Mouse (Mus musculus) midbrain, postnatal 0 days (tissue): ENCODE measurements at regions not wholly inside any gene's neighbourhood (a gene's known extent, or its start where the extent isn't known, plus 50 kb on each side); places are given as distances from the start of the nearest gene placed in this dataset.
A peak's percentile ranks its signal among the peaks of the same experiment; 100 is the strongest.

ENCODE experiments used
- ATAC-seq: fragments of 200-750 bp; cut with Nextera tagmentation; 2 replicates; pipeline ENCODE4 v1.8.0; 2017; ENCODE audit warnings: moderate number of reproducible peaks, mild to moderate bottlenecking, moderate TSS enrichment, moderate library complexity; ENCODE audit not compliant: low FRiP score
- DNase-seq: peaks from one replicate; pipeline ENCODE4 v3.0.0-alpha.2; 2015; ENCODE audit warnings: low spot score
- H3K27ac ChIP-seq: fragments of 300-500 bp; sonication (generic); 2 replicates; pipeline ENCODE4 v1.5.1; 2014; ENCODE audit warnings: low read depth, mild to moderate bottlenecking, low read length, mixed read lengths
- H3K27me3 ChIP-seq: fragments of 300-500 bp; sonication (generic); 2 replicates; pipeline ENCODE4 v1.6.1; 2014; ENCODE audit warnings: low read length, control low read depth, mixed read lengths; ENCODE audit not compliant: insufficient read depth
- H3K36me3 ChIP-seq: fragments of 300-500 bp; sonication (generic); 2 replicates; pipeline ENCODE4 v1.6.1; 2014; ENCODE audit warnings: low read length, control low read depth, mixed read lengths; ENCODE audit not compliant: insufficient read depth
- H3K4me1 ChIP-seq: fragments of 300-500 bp; sonication (generic); 2 replicates; pipeline ENCODE4 v1.6.1; 2014; ENCODE audit warnings: mild to moderate bottlenecking, control low read depth, antibody characterized with exemption, low read length, mixed read lengths; ENCODE audit not compliant: insufficient read depth
- H3K4me2 ChIP-seq: fragments of 300-500 bp; sonication (generic); 2 replicates; pipeline ENCODE4 v1.6.1; 2014; ENCODE audit warnings: low read depth, mild to moderate bottlenecking, low read length, mixed read lengths; ENCODE audit not compliant: poor library complexity, severe bottlenecking
- H3K4me3 ChIP-seq: fragments of 300-500 bp; sonication (generic); 2 replicates; pipeline ENCODE4 v1.5.1; 2014; ENCODE audit warnings: low read depth, mild to moderate bottlenecking, low read length, moderate library complexity
- H3K9ac ChIP-seq: fragments of 300-500 bp; sonication (generic); replicated peaks from 2 replicates; pipeline ENCODE4 v1.6.1; 2014; ENCODE audit warnings: mild to moderate bottlenecking, low read length, moderate library complexity, mixed read lengths; ENCODE audit not compliant: poor library complexity, severe bottlenecking
- H3K9me3 ChIP-seq: fragments of 300-500 bp; sonication (generic); 2 replicates; pipeline ENCODE4 v1.6.1; 2016; ENCODE audit warnings: low read length, control low read depth
- CTCF ChIP-seq: IDR thresholded peaks from 2 replicates; pipeline ENCODE4 v1.5.1; 2016; ENCODE audit warnings: antibody characterized with exemption, mild to moderate bottlenecking
- WGBS: fragments of 180-500 bp; shearing (Covaris S2); extraction: QIAGEN DNeasy Blood & Tissue Kit; methylation state at CpG from one replicate; pipeline ENCODE4 v1.1.7; 2014; 5-methylcytosine and 5-hydroxymethylcytosine counted together

DNA sequence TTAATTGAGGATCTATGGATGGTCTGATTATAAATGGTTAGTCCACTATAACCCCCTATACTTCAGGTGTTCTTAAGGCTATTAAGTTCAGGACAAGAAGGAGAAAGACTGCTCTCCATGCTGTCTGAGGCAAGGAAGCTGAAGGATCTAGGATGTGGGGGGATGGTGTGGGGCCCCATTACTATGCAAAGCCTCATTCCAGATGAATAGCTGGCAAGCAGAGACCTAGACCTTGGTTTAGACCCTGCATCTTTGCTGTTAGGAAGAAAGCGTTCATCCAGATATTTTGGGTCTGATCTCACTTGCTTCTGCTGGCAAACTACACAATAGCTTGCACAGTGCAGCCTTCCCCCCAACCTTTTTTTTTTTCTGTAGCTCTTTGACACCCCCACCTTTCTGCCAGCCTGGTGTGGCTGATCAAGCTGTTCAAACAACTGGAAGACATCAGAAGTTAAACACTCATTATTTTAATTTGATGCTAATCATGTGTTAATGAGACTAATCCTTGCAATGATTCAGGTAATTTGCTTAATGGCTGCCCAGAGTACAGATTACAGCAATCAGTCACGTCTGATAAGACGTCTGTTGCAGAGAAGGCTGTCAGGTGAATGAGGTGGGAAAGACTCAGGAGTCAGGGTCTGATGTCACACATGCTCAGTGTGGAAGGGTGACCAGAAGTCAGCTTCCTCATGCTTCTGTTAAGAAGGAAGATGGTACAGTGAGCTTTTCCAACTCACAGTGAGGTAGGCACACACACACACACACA is 80.9 kb upstream of the Gk2 start:
- no peaks in the 10 kb centered on the region for H3K27me3 ChIP-seq
- 21% methylated on average over 3 of the region's 3 CpGs for WGBS
- H3K4me2 ChIP-seq, result no peak overlapping the region
- ATAC-seq, result no peak
- DNase-seq, result peak; percentile 48
- TF ChIP-seq CTCF, result no peak
- no peaks in the 10 kb centered on the region for H3K4me1 ChIP-seq
- no peak overlapping the region for H3K9ac ChIP-seq
- H3K9me3 ChIP-seq, result no peaks in the 10 kb centered on the region
- no peak overlapping the region for H3K4me3 ChIP-seq
- no peaks in the 10 kb centered on the region for H3K36me3 ChIP-seq
- H3K27ac ChIP-seq, result no peak overlapping the region

DNA sequence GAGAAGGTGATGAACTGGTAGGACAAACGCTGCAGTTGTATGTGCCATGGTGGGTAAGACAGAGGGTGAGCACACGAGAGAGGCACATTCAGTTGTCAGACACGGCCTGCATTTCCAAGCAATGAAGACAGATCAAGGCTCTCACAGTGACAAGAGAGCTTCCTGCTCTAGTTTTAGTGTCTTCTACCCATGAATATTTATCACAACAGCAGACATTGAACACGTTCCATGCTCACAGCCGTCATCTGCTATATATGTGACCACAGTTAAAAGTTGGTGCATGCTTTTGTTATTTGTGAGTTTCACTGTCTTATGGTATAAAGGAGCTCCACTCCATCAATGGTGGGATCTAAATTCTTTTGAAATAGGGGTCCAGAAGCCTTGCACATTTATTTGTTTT is 76.9 kb upstream of the Gk2 start:
- no peaks in the 10 kb centered on the region for H3K36me3 ChIP-seq
- no peaks in the 10 kb centered on the region for H3K9me3 ChIP-seq
- ATAC-seq (no peak), DNase-seq (no peak)
- 65% methylated on average over 5 of the region's 5 CpGs for WGBS
- H3K27me3 ChIP-seq, result no peaks in the 10 kb centered on the region
- H3K4me3 ChIP-seq, result no peak overlapping the region
- H3K9ac ChIP-seq, result no peak overlapping the region
- no peaks in the 10 kb centered on the region for H3K4me1 ChIP-seq
- no peak for TF ChIP-seq CTCF
- no peak overlapping the region for H3K27ac ChIP-seq
- no peak overlapping the region for H3K4me2 ChIP-seq

DNA sequence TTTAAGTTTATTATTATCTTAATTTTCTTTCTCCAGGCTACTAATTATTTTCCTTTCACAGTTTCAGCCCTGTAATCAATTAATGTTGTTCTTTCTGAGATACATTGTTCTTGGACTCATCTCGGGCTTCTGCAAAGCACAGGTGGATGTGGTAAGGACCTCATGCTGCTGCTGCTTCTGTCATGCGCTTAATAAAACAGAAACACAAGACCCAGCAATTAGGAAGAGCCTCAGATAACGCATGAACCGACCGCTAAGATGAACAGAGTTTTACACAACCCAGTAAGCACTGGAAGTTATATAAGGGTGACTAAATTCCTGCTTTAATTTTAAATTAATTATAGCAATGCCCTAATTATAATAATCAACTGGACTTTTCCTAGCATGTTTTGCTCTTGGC is 70.7 kb upstream of the Gk2 start:
- Histone ChIP-seq H3K4me3 (no peak overlapping the region), H3K36me3 (no peaks in the 10 kb centered on the region), H3K27me3 (no peaks in the 10 kb centered on the region), H3K4me2 (no peak overlapping the region), H3K27ac (no peak overlapping the region), H3K4me1 (no peaks in the 10 kb centered on the region), H3K9me3 (no peaks in the 10 kb centered on the region), H3K9ac (no peak overlapping the region)
- no peak for TF ChIP-seq CTCF
- ATAC-seq (no peak), DNase-seq (no peak)
- WGBS, result 82% methylated on average over 5 of the region's 5 CpGs
